Mouse (Mus musculus) CD8-positive naive resting alpha-beta T cell, adult 2 months (primary cell): ENCODE data around the gene Ppm1a.

Source experiments
- DNase-seq, 2 experiments: peaks; one replicate each; pipeline ENCODE4 v3.0.0; 2022; ENCODE audit warnings: low read depth in 2 of 2, low spot score in 2 of 2

The Ppm1a gene

DNA sequence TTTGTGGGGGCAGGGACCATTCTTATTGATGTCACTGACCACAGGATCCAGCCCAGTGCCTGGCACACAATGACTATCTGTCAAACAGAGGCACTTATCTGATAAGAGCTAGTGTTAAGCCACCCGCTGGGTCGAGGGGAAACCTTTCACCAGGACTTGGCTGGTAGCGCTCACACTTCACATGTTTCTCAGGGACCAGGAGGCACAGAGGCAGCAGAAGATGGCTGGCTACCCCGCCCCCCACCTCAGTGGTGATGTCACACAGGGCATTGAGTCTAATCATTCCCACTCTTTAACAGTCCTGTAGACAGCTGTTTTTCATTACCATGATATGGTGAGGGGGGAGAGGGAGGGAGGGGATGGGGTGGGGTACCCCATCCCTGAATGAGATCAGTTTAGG, at the start of gene Ppm1a:
Gene Ppm1a, plus strand, starts transcription at position 370 of the 400 bp plus-strand sequence.
- no peak for DNase-seq

DNA sequence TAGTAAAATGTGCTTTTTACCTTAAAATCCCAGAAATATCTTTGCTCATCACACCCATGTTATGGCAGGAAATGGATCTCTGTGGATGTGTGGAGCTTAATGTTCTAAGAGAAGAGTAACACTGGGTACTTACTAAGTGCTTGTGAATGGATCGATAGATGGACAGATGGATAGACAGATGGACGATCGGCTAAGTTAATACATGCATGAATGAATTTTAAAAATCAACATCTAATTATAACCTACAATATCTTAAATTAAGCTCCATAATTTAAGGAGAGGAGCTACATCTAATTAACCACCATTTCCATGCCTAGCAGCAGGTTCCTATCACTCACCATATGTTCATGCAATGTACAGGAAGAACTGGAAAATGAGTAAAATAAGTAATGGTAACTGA, 47.3 kb upstream of the Ppm1a start:
- no peak for DNase-seq

DNA sequence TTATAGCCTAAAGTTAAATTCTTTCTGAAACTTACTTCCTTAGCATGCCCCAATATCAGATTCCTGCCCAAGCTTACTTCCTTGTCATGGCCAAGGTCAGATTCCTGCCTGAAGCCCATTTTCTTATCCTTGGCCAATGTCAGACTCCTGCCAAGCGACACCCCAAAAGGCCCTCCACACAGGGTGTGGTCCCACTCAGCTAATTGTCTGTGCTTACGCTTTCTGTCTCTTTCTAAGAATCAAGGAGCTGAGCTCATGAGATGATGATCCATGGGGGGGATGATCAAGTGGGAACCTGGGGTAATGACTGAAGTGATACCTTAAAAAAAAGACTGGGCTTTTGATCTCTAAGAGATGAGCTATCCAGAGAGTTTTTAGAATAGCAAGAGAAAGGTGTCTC, 42.4 kb upstream of the Ppm1a start:
- DNase-seq, result no peak

DNA sequence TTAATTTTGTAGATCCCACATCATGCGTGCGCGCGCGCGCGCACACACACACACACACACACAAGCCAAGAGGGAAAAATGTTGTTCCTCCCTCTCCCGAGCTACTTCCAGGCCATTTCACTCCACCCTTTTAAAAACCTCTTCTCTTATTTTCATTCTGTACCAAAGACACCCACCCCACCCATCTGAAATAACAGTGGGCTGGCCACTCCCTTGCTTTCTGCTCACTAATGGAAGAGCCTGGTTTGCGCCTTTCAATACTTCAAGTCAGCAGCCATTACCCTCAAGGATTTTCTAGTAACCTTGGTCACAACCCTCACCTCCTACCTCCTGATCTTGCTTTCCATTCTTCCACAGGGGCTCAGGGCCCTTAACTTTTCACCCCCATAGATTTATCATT, 41.4 kb upstream of the Ppm1a start:
- DNase-seq, result no peak

DNA sequence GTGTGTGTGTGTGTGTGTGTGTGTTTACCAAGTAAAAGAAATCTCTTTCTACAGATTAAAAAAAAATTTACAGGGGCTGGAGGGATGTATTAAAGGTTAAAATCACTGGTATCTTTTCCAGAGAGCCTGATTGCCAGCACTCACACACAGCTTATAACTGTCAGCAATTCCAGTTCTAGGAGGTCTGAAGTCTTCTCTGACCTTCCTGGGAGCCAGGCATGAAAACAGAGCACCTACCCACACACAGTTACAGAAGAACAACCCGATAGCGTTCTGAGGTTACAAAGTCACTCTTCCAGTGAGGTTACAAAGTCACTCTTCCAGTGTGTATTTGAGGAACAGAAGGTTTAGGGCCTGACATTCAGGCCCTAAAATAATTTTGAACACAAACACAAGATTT, 38.2 kb upstream of the Ppm1a start:
- DNase-seq, result no peak

DNA sequence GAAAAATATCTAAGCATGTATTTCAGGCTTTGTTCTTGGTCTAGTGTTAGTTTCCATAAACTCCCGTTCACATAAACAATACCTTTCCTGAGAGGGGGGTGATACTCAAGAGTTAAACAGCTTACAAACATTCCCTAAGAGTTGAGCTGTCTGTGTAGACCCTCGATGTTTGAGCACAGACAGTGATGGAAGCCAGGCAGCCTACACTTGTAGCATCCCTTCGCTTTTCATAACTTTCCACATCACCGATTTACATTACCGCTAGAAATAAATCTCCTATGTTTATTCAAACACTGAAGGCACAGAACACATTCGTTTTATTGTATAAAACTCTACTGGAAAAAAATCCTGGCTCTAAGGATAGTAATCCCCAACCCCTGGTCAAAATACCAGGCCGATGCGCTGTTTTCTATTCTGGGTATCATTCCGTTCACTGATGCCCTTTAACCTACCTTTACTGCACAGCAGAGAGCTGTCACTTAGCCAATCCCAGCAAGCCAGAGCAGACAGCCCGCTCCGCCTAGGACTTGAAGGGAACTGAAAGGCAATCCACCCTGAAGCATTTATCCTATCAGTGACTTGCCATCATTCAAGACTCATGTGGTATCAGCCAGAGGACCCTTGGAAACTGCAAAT, 37.7 kb upstream of the Ppm1a start:
- no peak for DNase-seq

DNA sequence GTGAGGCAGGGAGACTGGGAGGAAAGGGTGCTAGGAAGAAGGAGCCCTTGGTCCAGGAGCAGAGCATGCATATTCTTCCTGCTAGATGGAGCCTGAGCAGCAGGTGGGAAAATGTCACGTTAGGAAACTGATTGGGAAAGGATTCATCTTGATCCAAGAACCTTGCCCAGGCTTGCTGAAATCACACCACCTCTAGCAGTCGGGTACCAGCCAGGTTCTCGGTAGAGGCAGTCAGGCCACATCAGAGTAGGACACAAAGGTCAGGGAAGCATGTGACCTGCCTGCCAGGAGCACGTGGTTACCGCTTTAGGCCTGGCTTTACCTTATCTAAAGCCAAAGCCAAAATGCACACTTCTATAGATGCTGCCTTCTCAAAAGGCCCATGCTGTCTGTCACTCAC, 35.5 kb upstream of the Ppm1a start:
- DNase-seq, result no peak

DNA sequence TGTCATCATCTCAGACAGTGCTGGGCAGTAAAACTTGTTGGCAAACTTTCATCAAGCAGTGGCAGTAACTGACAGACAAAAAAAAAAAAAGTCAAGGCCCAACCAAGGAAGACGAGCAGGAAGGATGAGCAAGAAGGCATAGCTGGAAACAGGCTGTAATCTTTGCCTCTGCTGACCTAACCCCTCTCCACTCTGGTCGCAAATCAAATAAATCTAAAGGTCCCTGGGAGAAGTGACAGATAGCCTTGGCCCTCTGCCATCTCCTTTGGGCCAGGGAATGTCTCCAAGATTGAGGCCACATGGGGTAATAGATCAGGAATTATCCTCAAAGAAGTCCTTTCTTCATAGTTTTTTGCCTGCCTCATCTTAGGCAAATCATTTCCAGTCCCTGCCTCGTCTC, 33.3 kb upstream of the Ppm1a start:
- no peak for DNase-seq

DNA sequence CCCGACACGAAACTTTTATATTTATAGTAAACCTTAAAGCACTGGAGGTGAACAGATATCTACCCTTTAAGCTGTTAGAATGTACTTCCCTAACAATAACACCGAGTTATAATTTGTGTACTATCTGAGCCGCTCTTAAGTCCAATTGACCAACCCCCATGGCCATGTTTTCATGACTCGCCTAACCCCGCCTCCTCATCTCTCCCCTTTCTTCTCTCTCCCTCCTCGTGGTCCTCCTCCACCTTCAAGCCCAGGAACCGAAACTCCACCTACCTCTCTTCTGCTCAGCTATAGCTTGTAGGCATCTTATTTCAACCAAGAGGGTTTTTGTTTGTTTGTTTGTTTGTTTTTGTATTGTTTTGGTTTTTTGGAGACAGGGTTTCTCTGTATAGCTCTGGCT, 30.2 kb upstream of the Ppm1a start:
- no peak for DNase-seq

DNA sequence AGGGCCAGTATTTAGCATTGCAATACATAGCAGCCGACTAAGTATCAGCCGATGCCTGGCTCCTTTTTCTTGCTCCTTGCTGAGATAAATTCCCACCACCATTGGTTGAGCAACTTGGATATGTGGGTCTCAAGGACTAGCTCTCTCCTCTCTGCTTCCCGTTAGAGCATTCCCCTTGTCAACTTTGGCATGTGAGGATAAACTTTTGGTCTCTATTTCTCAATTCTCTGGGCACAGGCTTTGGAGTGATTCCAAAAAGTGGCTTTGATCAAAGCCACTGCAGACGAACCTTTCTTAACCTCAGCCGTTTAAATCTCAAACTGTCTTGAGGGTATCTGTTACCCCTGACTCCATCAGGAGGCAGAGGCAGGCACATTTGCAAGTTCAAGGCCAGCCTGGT, 29.6 kb upstream of the Ppm1a start:
- no peak for DNase-seq

DNA sequence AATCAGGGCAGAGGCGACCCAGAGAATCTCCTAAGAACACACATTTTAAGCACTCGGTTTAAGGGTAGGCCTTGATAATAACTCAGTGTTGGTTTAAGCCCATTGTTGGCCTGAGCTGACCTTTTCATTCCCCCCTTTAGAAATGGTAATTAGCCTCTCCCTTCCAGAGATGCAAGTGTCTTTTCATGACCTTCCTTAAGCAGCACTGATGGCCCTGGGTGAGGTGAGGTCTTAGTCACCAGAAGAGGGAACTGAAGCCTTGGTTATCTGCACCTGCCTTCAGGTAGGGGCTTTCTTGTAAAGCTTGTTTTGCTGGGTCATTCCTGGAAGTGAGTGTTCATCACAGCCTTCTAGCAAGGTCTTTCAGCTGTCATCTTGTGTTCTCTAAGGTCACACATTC, 23.1 kb upstream of the Ppm1a start:
- DNase-seq, result no peak

DNA sequence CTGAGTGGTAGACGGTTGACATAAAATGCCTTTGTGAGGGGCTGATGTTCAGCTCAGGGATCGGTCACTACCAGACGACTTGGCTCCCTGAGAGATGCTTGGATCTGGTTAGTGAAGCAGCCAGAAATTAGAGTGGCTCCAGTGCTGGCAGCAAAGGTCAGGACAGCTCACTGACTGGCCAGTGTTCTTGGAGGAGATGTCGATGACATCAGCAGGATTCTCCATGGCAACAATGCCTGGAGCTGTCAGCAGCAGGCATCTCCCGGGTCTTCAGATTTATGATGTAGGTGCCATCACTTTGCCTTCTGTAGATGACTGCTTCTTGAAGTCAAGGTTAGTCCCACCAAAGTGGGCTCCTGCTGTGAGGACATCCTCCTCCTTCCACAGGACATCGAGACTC, 16.1 kb upstream of the Ppm1a start:
- no peak for DNase-seq

DNA sequence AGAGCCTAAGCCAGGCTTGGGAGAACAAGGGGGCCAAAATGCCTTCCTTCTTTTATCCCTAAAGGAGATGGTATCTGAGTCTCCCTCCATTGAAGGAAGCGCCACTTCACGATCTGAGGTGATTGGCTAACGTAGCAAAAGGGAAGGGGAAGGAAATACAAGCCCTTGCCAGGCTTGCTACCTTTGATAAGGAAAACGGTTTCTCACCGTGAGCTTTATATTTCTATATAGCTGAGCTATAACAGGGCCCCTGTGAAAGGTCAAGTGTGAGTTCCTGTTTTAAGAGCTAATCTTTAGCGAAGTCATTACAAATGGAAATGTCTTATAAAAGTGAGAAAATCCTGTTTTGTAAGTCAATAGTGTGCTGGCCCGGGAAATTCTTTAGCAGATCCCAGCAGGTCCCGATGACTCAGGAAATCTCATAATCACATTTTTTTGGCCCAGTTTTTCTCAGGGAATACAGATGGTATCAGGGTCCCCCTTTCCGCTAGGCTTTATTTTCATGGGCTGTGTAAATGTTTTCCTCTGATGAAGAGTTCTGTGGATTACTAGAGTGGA, 12.4 kb upstream of the Ppm1a start:
- no peak for DNase-seq

DNA sequence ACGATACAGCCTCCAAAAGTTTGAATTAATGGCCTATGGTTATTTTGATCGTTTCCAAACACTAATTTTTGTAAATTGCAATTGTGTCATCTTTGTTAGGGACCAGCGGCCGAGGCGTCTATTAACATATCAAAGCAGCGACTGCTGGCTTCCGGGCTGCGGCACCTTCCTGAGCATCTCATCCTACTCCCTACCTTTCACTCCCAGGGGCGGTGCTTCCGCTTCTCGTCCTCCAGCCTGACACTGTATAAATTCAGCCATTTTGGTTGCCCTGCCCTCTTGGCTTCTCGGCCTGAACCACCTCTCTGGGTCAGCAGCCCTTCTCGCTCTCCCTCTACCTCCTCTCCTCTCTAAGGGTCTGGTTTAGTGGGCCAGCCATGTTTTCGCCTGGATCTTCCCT, 11.8 kb upstream of the Ppm1a start:
- DNase-seq, result no peak

DNA sequence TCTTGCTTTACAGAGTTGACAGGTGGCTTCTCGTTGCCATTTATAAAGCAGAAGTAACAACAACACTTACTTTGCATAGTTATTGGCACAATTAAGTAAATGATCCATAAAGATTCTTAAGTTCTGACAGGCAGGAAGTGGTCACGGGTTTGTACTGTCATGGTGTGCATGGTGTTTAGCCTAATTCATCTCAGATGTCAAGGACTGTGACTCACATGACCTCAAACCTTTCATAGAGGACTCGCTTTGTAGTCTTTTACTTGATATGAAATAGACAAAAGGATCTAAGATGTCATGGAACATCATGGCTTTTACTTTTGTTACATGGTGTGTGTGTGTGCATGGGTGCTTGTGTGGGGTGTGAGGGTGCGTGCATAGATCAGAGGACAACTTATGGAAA, 8.9 kb upstream of the Ppm1a start:
- DNase-seq, result no peak

DNA sequence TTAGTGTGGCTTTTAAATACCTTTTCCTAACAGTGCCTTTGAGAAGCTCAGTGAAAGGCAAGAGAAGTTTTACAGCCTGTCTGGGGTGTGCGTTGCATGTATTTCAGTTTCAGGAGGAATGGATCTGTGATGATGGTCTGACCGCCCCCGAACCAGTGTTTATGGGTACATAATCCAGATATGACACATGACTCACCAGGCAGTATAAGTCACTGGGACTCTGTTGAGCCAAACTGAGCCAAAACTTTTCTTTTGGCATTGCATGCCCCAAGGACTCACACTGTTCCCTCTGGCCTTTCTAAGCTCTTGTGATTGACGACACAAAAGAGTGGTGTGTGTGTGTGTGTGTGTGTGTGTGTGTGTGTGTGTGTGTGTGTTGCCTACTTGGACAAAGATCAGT, 8.4 kb upstream of the Ppm1a start:
- no peak for DNase-seq

DNA sequence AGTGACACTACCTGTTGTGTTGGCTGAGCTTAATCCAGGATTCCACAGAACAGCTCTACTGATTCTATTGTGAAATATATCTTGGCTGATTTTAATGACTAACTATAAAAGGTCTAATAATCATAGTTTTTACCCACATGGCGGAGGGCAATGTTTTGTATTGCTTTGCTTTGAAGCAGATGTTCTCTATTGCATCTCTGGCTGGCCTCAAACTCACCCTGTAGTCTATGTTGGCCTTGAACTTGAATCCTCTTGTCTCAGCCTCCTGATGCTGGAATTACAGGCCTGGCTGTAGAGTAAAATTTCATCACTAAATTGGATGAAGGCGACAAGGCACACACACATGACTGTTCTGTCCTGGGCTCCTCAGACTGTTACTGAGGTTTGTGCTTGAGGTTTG, 7.8 kb upstream of the Ppm1a start:
- no peak for DNase-seq

DNA sequence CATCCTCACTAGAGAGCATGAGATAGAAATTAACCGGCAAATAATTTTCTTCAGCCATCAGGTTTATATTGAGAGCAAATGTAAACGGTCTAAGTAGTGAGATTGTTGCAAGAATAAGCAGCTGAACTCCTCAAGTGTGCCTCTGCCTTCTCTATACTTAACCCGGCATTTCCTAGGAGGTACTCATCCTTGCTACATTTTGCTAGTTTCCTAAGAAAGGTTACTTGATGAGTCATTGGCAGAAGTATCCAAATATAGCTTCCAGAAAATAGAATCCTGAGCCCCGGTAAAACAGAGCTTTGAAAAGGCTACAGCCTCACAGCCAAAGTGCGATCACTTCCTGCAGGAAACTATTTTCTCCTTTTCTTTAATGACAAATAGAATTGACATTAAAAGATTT, 7.2 kb upstream of the Ppm1a start:
- no peak for DNase-seq

DNA sequence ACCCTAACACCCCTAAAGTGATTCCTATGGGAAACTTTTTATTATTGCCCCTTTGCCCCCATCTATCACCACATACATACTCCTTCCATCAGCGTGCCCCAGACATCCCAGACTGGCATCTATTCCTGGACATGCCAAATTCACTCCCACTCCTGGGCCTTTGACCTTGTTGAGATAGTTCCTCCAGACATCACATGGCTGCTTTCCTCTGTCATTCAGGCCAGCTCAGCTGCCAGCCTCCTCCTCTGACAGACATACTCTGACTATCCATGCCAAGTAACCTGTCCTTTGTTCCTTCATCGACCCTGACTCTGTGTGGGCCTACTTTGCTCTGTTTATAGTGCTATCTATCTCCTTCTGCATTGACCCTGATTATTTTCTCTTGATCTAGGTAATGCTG, 6.6 kb upstream of the Ppm1a start:
- no peak for DNase-seq

DNA sequence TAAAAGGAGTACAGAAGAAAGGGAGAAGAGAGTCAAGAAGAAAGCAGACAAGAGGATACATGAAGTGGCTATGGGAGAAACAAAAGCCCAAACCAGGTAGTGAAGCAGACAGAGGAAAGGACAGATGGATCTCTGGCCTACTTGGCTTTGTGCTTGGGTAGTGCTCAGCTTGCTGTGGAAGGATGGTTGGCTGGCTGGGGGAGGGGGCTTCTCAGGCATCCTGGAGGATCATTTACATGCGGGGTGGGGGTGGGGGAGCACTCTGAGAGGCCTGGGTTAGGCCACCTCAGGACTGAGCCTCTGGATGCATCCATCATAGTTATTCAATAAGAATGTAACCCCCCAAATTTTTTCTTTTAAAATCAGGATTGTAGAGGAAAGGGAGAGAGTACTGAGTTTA, 341 bp downstream of the Ppm1a start:
- DNase-seq, result no peak

DNA sequence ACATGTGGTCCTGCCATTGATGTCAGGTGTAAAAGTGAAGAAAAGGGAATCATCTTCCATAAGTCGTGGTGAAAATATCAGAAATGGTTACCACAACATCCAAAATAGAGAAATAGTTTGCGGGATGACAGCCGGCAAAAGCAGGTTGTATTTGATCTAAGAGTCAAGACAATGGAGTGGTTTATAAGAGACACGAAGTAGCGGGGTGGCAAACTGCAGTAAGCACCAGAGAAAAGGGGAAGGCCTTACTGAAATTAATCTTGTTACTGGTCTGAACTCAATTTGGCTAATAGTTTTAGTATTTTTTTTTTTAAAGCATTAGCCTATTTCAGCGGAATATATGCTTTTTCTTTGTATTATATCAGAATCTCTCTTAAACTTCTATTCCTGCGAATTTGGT, 2.7 kb downstream of the Ppm1a start:
- DNase-seq, result no peak

DNA sequence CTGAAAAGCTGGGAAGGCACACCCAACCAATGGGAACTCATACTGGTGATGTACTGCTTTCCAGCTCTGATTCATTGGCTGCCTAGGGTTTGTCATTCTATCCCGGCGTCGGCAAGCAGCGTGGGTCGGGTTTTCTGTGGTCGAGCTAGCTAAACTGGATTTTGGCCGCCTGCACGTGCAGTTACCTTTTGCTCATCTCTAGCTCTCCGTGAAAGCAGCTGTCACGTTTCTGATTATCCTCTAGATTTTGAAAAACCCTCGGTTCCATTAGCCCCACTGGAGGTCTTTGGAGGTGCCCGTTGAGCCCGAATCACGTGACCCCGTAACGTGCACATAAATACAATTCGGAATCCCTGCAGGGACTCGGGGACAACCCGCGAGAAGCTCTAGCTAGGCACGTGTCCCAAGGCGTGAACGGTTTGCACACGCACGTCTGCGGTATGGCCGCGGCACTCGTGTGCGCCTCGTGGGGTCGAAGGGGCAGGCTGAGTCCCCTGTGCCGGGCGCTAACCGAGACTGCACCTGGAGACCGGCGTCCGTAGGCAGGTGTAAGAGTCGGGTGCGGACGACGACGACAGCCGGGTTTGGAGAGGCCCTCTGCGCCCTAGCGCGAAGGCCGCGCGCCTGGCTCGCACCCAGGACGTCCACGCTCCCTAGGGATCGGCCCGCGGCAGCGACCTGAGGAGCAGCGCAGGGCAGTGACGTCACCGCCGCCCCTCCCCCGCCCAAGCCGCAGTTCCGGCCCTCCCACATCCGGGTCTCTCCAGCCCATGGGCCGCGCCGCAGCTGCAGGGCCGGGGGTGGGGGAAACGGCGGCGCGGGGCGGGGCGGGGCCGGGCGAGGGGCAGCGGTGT, 3.3 kb downstream of the Ppm1a start:
- DNase-seq, result peak; percentile 80 to 88

DNA sequence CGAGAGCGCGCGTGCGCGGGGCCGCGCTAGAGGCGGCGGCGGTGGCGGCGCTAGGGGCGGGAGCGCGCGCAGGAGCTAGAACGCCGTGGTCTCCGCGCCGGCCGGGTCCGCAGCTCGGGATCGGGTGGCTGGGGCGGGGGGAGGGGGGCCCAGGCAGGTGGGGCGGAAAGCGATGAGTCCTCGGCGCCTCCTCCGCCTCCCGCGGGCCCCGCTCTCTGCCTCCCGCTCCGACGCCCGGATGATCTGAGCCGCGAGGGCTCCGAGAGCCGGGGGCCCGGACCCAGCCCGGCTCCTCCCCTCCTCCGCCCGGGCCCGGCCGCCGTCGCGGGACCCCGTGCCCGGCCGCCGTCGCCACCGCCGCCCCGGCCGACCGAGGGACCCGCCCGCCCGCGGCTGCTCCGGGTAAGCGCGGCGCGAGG, 4.0 kb downstream of the Ppm1a start:
- no peak for DNase-seq
